Mouse (Mus musculus): ENCODE results near the gene Ydjc. TPM values are rescaled to one million over a fixed set of nuclear protein-coding genes. Genes with fewer than 3 reads are reported as not detected.

Ydjc gene
- 69.2 and 98.3 TPM in 2 replicates for polyA plus RNA-seq (2012)

- no peak for TF ChIP-seq GATA1 (IDR thresholded peaks at IDR 0.05; ENCODE audit: low read length)
These were observed at the start of gene Ydjc for GRCm38 (mm10) chr16:17144339-17144738. Gene Ydjc (plus strand): TSS chr16:17144621.

- TF ChIP-seq GATA1 (IDR thresholded peaks at IDR 0.05; ENCODE audit: low read length), result no peak
These were observed 47.5 kb upstream of the Ydjc start for GRCm38 (mm10) chr16:17096938-17097337.

GRCm38 (mm10) chr16:17102630-17103220 lies 41.7 kb upstream of the Ydjc start:
- no peak for TF ChIP-seq GATA1 (IDR thresholded peaks at IDR 0.05; ENCODE audit: low read length)

GRCm38 (mm10) chr16:17104600-17104999 lies 39.8 kb upstream of the Ydjc start:
- TF ChIP-seq GATA1 (IDR thresholded peaks at IDR 0.05; ENCODE audit: low read length), result no peak

GRCm38 (mm10) chr16:17110771-17111743 lies 33.4 kb upstream of the Ydjc start, which contains the start of gene Ppil2:
Gene Ppil2 (minus strand): TSS chr16:17111257.
- no peak for TF ChIP-seq GATA1 (IDR thresholded peaks at IDR 0.05; ENCODE audit: low read length)

- no peak for TF ChIP-seq GATA1 (IDR thresholded peaks at IDR 0.05; ENCODE audit: low read length)
These were observed 27.1 kb upstream of the Ydjc start for GRCm38 (mm10) chr16:17117309-17117799.

- TF ChIP-seq GATA1 (IDR thresholded peaks at IDR 0.05; ENCODE audit: low read length), result no peak
These were observed 22.9 kb upstream of the Ydjc start for GRCm38 (mm10) chr16:17121569-17121968.

- TF ChIP-seq GATA1 (IDR thresholded peaks at IDR 0.05; ENCODE audit: low read length), result no peak
These were observed 20.1 kb upstream of the Ydjc start for GRCm38 (mm10) chr16:17124119-17124870.

- no peak for TF ChIP-seq GATA1 (IDR thresholded peaks at IDR 0.05; ENCODE audit: low read length)
These were observed 19.4 kb upstream of the Ydjc start, which contains the start of gene 2610318N02Rik for GRCm38 (mm10) chr16:17124871-17125520. Gene 2610318N02Rik (minus strand): TSS chr16:17125167.

- TF ChIP-seq GATA1 (IDR thresholded peaks at IDR 0.05; ENCODE audit: low read length), result no peak
These were observed 17.1 kb upstream of the Ydjc start for GRCm38 (mm10) chr16:17127292-17127691.

- no peak for TF ChIP-seq GATA1 (IDR thresholded peaks at IDR 0.05; ENCODE audit: low read length)
These were observed 13.0 kb upstream of the Ydjc start for GRCm38 (mm10) chr16:17131191-17132088.

- no peak for TF ChIP-seq GATA1 (IDR thresholded peaks at IDR 0.05; ENCODE audit: low read length)
These were observed 12.1 kb upstream of the Ydjc start, which contains the start of gene Sdf2l1 for GRCm38 (mm10) chr16:17132089-17132905. Gene Sdf2l1 (minus strand): TSS chr16:17132383.

GRCm38 (mm10) chr16:17132906-17133200 lies 11.6 kb upstream of the Ydjc start:
- no peak for TF ChIP-seq GATA1 (IDR thresholded peaks at IDR 0.05; ENCODE audit: low read length)
